Mouse (Mus musculus): Measurements from ENCODE around the gene Arl13a. TPM values are rescaled to one million over a fixed set of nuclear protein-coding genes. Genes with fewer than 3 reads are reported as not detected.

Arl13a gene
- total and polyA plus RNA-seq, 3 experiments, result not detected

DNA sequence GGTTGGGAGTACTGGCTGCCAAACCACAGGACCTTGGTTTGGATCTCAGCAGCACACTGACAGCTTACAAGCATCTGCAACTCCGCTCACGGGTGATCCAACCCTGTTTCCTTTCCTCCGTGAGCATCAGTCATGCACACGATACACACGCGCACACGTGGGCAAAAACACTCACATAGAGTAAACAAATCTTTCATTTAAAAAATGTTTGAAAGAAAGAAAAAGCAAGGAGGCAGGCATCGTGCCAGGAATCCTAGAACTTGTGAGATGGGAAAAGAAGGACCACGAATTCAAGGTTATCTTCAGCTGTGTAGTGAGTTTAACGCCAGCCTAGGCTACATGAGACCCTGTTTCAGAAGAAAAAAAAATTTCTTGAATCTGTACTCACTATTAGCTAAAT lies 58.6 kb downstream of the Arl13a start:
- TF ChIP-seq JUN (IDR thresholded peaks at IDR 0.05; ENCODE audit: insufficient read depth, low read depth, low read length) (no peak), E2F4 (IDR thresholded peaks at IDR 0.05; ENCODE audit: insufficient replicate concordance, low read depth, low read length) (no peak), RAD21 (IDR thresholded peaks at IDR 0.05; ENCODE audit: low read depth, low read length) (no peak), IRF4 (IDR thresholded peaks at IDR 0.05; ENCODE audit: low read depth, low read length) (no peak), PAX5 (IDR thresholded peaks at IDR 0.05; ENCODE audit: low read length) (no peak)
- Histone ChIP-seq H3K27ac (ENCODE audit: insufficient read depth, low read depth) (no peak overlapping the region), H3K4me3 (replicated peaks in 1 of 3; ENCODE audit: low read depth in 2 of 3, low read length in 2 of 3, poor library complexity in 1 of 3) (no peak overlapping the region), H3K9me3 (replicated peaks; ENCODE audit: low read length) (no peaks in the 10 kb centered on the region), H3K4me2 (ENCODE audit: insufficient read depth, low read depth, poor library complexity, severe bottlenecking) (no peak overlapping the region), H3K27me3 (replicated peaks) (no peaks in the 10 kb centered on the region), H3K9ac (ENCODE audit: insufficient read depth, low read depth) (no peak overlapping the region), H3K36me3 (replicated peaks in 1 of 2; ENCODE audit: control insufficient read depth in 1 of 2, insufficient read depth in 1 of 2, low read length in 1 of 2) (peaks cover 14 to 52% of the 10 kb centered on the region in 2 experiments), H3K4me1 (ENCODE audit: control insufficient read depth in 1 of 2, insufficient read depth in 2 of 2) (no peaks in the 10 kb centered on the region), H3K79me2 (replicated peaks; ENCODE audit: control insufficient read depth, extremely low read depth, insufficient read depth, poor library complexity, severe bottlenecking) (no peaks in the 10 kb centered on the region)
- dilution Hi-C loops (cut with MboI; ENCODE audit: extremely low pct_ligation_motif_present, extremely low pct_unique_long_range_greater_than_20kb, low sequenced_read_pairs), result no loop called here
- in situ Hi-C loops (cut with MboI; ENCODE audit: low pct_ligation_motif_present, low pct_unique_long_range_greater_than_20kb, low sequenced_read_pairs), result no loop called here
- DNase-seq (ENCODE audit: extremely low read depth), result no peak

DNA sequence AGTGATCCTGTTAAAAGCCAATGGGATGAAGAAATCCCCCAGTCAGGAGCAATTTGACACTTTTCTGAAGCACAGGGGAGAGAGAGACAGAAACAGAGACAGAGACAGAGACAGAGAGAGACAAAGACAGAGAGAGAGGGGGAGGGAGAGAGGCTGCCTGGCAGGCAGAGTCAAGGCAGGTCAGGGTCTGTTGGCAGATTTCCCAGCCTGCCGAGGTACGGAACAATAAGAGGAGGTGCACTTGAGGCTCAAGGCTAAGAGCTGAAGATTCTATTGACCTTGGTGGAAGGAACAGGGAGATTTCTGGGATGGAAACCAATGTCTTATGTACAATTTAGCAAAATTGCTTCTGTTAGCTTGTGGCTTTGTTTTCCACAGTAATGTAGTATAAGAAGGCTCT lies 60.9 kb downstream of the Arl13a start:
- no peaks in the 10 kb centered on the region for H3K4me1 ChIP-seq (ENCODE audit: control insufficient read depth in 1 of 2, insufficient read depth in 2 of 2)
- no peak overlapping the region for H3K4me2 ChIP-seq (ENCODE audit: insufficient read depth, low read depth, poor library complexity, severe bottlenecking)
- dilution Hi-C loops (cut with MboI; ENCODE audit: extremely low pct_ligation_motif_present, extremely low pct_unique_long_range_greater_than_20kb, low sequenced_read_pairs) (no loop called here), in situ Hi-C loops (cut with MboI; ENCODE audit: low pct_ligation_motif_present, low pct_unique_long_range_greater_than_20kb, low sequenced_read_pairs) (no loop called here)
- H3K4me3 ChIP-seq (replicated peaks in 1 of 3; ENCODE audit: low read depth in 2 of 3, low read length in 2 of 3, poor library complexity in 1 of 3), result no peak overlapping the region
- no peaks in the 10 kb centered on the region for H3K79me2 ChIP-seq (replicated peaks; ENCODE audit: control insufficient read depth, extremely low read depth, insufficient read depth, poor library complexity, severe bottlenecking)
- no peak for TF ChIP-seq EP300 (IDR thresholded peaks at IDR 0.05; ENCODE audit: low read length)
- TF ChIP-seq JUND (conservative IDR thresholded peaks at IDR 0.05; ENCODE audit: low read depth, low read length), result no peak
- TF ChIP-seq E2F4 (IDR thresholded peaks at IDR 0.05; ENCODE audit: insufficient replicate concordance, low read depth, low read length), result no peak
- no peak for TF ChIP-seq ZNF384 (IDR thresholded peaks at IDR 0.05; ENCODE audit: low read depth, low read length)
- TF ChIP-seq MAZ (IDR thresholded peaks at IDR 0.05; ENCODE audit: low read depth, low read length), result no peak
- no peak for TF ChIP-seq TBP (conservative IDR thresholded peaks at IDR 0.05; ENCODE audit: low read depth, low read length)
- no peak for TF ChIP-seq POLR2AphosphoS2 (IDR thresholded peaks at IDR 0.05; ENCODE audit: low read depth, low read length)
- TF ChIP-seq ELF1 (IDR thresholded peaks at IDR 0.05; ENCODE audit: low read depth, low read length), result no peak
- TF ChIP-seq SMC3 (IDR thresholded peaks at IDR 0.05; ENCODE audit: low read depth, low read length), result no peak
- no peak for TF ChIP-seq RCOR1 (conservative IDR thresholded peaks at IDR 0.05; ENCODE audit: low read depth, low read length)
- TF ChIP-seq CHD1 (IDR thresholded peaks at IDR 0.05; ENCODE audit: low read depth, low read length), result no peak
- TF ChIP-seq ZC3H11A (IDR thresholded peaks at IDR 0.05; ENCODE audit: low read depth, low read length), result no peak
- TF ChIP-seq GABPA (IDR thresholded peaks at IDR 0.05; ENCODE audit: insufficient replicate concordance, low read depth, low read length), result no peak
- no peak for TF ChIP-seq MYC (IDR thresholded peaks at IDR 0.05; ENCODE audit: low read depth, low read length)
- H3K36me3 ChIP-seq (replicated peaks in 1 of 2; ENCODE audit: control insufficient read depth in 1 of 2, insufficient read depth in 1 of 2, low read length in 1 of 2), result peaks cover 5 to 38% of the 10 kb centered on the region in 2 experiments
- no peaks in the 10 kb centered on the region for H3K27me3 ChIP-seq (replicated peaks)
- H3K27ac ChIP-seq (ENCODE audit: insufficient read depth, low read depth), result no peak overlapping the region
- no peaks in the 10 kb centered on the region for H3K9me3 ChIP-seq (replicated peaks; ENCODE audit: low read length)
- H3K9ac ChIP-seq (ENCODE audit: insufficient read depth, low read depth), result no peak overlapping the region
- no peak for DNase-seq (ENCODE audit: extremely low read depth)

Other genes starting within 250 kb of the Arl13a start
- gene Sytl4, start 205.7 kb upstream of the Arl13a start, total RNA-seq (2012; rRNA removed), result 0.04 TPM in 2 replicates
- gene Sytl4, start 205.7 kb upstream of the Arl13a start, total RNA-seq (2014; rRNA removed), result 0.09 TPM in 1 of 2 replicates, not detected in the other
- not detected in 2 replicates for gene Sytl4, start 205.7 kb upstream of the Arl13a start, polyA plus RNA-seq (2012; ENCODE audit: insufficient read length, low read depth)
- gene Cstf2, start 128.3 kb upstream of the Arl13a start, total RNA-seq (2012; rRNA removed), result 47.2 and 51.1 TPM in 2 replicates
- gene Cstf2, start 128.3 kb upstream of the Arl13a start, total RNA-seq (2014; rRNA removed), result 67.9 and 73.5 TPM in 2 replicates
- 89.8 and 113 TPM in 2 replicates for gene Cstf2, start 128.3 kb upstream of the Arl13a start, polyA plus RNA-seq (2012; ENCODE audit: insufficient read length, low read depth)
- gene Xkrx, start 25.4 kb upstream of the Arl13a start, total RNA-seq (2012; rRNA removed), result 0.04 TPM in 1 of 2 replicates, not detected in the other
- gene Xkrx, start 25.4 kb upstream of the Arl13a start, total RNA-seq (2014; rRNA removed), result not detected in 2 replicates
- gene Xkrx, start 25.4 kb upstream of the Arl13a start, polyA plus RNA-seq (2012; ENCODE audit: insufficient read length, low read depth), result 0.24 and 0.33 TPM in 2 replicates
- gene Nox1, start 34.5 kb downstream of the Arl13a start, total RNA-seq (2012; rRNA removed), result 0.04 and 0.08 TPM in 2 replicates
- gene Nox1, start 34.5 kb downstream of the Arl13a start, total RNA-seq (2014; rRNA removed), result 0.35 and 0.77 TPM in 2 replicates
- gene Nox1, start 34.5 kb downstream of the Arl13a start, polyA plus RNA-seq (2012; ENCODE audit: insufficient read length, low read depth), result 0.47 and 0.61 TPM in 2 replicates
- 16.7 and 17.6 TPM in 2 replicates for gene Trmt2b, start 89.5 kb downstream of the Arl13a start, total RNA-seq (2012; rRNA removed)
- 26.4 and 29.8 TPM in 2 replicates for gene Trmt2b, start 89.5 kb downstream of the Arl13a start, total RNA-seq (2014; rRNA removed)
- 19.2 and 22.7 TPM in 2 replicates for gene Trmt2b, start 89.5 kb downstream of the Arl13a start, polyA plus RNA-seq (2012; ENCODE audit: insufficient read length, low read depth)
- not detected in 2 replicates for gene Tmem35a, start 107.7 kb downstream of the Arl13a start, total RNA-seq (2012; rRNA removed)
- gene Tmem35a, start 107.7 kb downstream of the Arl13a start, total RNA-seq (2014; rRNA removed), result not detected in 2 replicates
- gene Tmem35a, start 107.7 kb downstream of the Arl13a start, polyA plus RNA-seq (2012; ENCODE audit: insufficient read length, low read depth), result not detected in 2 replicates
- 11.6 and 16.7 TPM in 2 replicates for gene Cenpi, start 120.6 kb downstream of the Arl13a start, total RNA-seq (2012; rRNA removed)
- gene Cenpi, start 120.6 kb downstream of the Arl13a start, total RNA-seq (2014; rRNA removed), result 40.9 and 48.1 TPM in 2 replicates
- 22.2 and 28.3 TPM in 2 replicates for gene Cenpi, start 120.6 kb downstream of the Arl13a start, polyA plus RNA-seq (2012; ENCODE audit: insufficient read length, low read depth)
- gene Drp2, start 217.1 kb downstream of the Arl13a start, total RNA-seq (2012; rRNA removed), result 0.13 and 0.17 TPM in 2 replicates
- 0.19 and 0.22 TPM in 2 replicates for gene Drp2, start 217.1 kb downstream of the Arl13a start, total RNA-seq (2014; rRNA removed)
- gene Drp2, start 217.1 kb downstream of the Arl13a start, polyA plus RNA-seq (2012; ENCODE audit: insufficient read length, low read depth), result 0.38 and 0.59 TPM in 2 replicates

All from CH12.LX (cell line).